Mouse (Mus musculus) olfactory bulb, adult 2 months (tissue): ENCODE measurements around the gene Pgf. TPM values are rescaled to one million over a fixed set of nuclear protein-coding genes. Genes with fewer than 3 reads are reported as not detected.
"Not testable (repeated sequence)": the region's sequence is repeated elsewhere in the genome, so short reads cannot be mapped to it uniquely, and the experiment has no call there.

Experiments
- H3K27ac ChIP-seq: fragments of 200-500 bp; 2 replicates; pipeline ENCODE4 v1.5.1; 2012; ENCODE audit warnings: low read depth, low read length; ENCODE audit not compliant: insufficient read depth
- H3K4me1 ChIP-seq: fragments of 200-500 bp; 2 replicates; pipeline ENCODE4 v1.6.1; 2012; ENCODE audit warnings: low read length; ENCODE audit not compliant: control insufficient read depth, insufficient read depth
- H3K4me3 ChIP-seq: fragments of 200-500 bp; 2 replicates; pipeline ENCODE4 v1.5.1; 2012; ENCODE audit warnings: mild to moderate bottlenecking, low read depth, low read length, moderate library complexity; ENCODE audit not compliant: insufficient read depth
- CTCF ChIP-seq: fragments of 200-500 bp; IDR thresholded peaks from 2 replicates; pipeline ENCODE4 v1.5.1; 2012; ENCODE audit warnings: low read depth, mild to moderate bottlenecking, low read length, moderate library complexity; ENCODE audit not compliant: insufficient read depth
- POLR2A ChIP-seq: fragments of 200-500 bp; IDR thresholded peaks from 2 replicates; pipeline ENCODE4 v1.6.1; 2012; ENCODE audit warnings: mild to moderate bottlenecking, low read depth, low read length, moderate library complexity; ENCODE audit not compliant: insufficient read depth
- WGBS: fragments of 180-500 bp; shearing (Covaris S2); methylation state at CpG from one replicate; pipeline ENCODE4 v1.1.7; 2018; 5-methylcytosine and 5-hydroxymethylcytosine counted together
- polyA plus RNA-seq: library from polyadenylated mRNA; stranded (reverse); fragments of >200 nt; gene quantifications from 2 replicates; pipeline ENCODE4 v1.2.4, GENCODE M21; 2012; ENCODE audit warnings: low replicate concordance; ENCODE audit not compliant: missing spikeins, insufficient read depth, insufficient read length

Gene Pgf
- polyA plus RNA-seq, 1 experiment, result not detected

DNA sequence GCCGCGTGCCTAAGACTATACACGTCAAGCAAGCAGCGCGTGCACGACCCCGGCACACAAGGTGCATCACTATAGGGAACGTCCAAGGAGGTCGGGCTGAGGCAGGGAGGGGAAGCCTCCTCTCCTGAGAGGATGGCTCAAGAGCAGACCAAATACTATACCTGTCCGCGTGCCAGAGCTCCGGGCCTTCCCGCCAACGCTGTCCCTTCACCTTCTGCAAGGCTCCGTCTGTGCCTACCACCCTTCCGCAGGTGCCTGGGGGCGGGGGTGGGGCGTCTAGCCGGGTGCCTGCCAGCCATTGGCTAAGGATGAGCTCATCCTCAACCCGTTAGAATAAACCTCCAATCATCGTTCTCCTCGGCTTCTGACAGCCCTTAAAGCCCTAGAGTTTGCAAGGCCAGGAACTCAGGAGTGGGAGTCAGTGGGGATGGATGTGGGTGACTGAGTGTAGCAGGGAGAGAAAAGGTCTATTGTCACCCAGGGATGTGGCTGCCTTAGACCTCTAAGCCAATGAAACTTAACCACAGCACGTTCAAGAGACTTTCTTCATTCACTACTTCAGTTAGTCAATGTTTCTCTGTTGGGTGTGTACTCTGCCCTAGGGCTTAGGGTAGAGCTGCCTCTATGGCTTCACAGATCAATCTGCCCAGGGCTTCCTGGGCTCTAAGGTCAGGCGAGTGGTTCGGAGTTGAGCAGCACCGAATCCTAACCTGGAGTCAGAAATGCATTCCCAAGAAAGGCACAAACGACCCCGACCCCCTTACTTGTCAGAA lies 26.4 kb downstream of the Pgf start, which contains the start of gene Rps6kl1:
Gene Rps6kl1, minus strand, starts transcription at position 263 of the 773 bp plus-strand sequence.
- TF ChIP-seq POLR2A (peak; percentile 54), CTCF (no peak)
- H3K4me3 ChIP-seq, result peak within 1 kb of the TSS; percentile 71
- peaks cover 25% of the 10 kb centered on the region for H3K4me1 ChIP-seq
- 15% methylated on average over 28 of the region's 28 CpGs for WGBS
- peak within 1 kb of the TSS; percentile 55 for H3K27ac ChIP-seq

DNA sequence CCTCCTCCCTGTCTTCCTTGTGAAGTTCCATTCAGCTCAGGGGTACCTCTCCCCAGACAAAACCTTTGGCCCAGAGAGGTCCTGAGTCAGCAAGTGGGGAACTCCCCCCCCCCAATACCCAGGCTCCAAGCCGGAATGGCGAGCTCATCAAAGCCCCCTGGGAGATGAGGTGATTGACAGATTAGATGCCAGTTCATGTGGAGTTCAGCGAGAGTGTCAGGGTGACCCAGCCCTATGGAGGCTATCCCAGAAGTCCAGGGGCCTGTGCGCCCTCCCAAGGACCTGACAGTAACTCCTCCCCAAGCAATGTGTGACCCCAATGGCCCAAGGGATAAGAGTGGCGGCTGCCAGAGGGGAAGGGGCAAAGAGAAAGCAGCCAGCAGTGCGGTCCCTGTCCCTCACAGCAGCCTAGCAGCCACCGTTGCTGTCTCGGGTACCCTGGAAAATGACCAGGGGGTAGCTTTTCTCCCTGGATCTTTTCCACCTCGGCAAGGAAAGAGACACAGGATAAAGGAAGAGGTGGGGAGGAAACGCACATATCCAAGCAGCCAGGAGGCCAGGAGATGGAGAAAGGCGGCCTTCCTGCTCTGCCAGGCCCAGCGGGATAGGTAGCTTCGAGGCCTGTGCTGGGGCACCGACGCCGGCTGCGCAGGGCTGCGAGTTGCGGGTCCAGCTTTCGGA lies 27.1 kb downstream of the Pgf start:
- Histone ChIP-seq H3K4me3 (peak overlapping the region; percentile 71), H3K4me1 (peaks cover 23% of the 10 kb centered on the region), H3K27ac (peak overlapping the region; percentile 55)
- TF ChIP-seq POLR2A (no peak), CTCF (no peak)
- WGBS, result 13% methylated on average over 20 of the region's 20 CpGs

DNA sequence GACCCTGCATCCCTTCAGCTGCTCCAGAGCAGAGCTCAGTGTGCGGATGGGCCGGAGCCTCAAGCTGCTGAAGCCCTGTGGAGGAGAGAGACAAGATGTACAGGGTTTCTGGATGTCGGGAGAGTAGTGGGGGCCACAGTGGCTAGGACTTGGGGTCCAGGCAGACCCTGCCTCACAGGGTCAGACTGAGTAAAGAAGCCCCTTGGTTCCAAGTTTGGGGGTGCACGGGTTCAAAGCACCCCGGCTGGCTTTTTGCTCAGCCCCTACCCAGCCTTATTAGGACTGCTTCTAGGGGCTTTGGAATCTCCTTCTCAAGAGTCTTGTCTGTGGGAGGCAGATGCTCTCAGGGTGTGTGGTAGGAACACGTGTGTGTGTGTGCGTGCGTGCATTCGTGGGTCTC lies 30.7 kb downstream of the Pgf start:
- Histone ChIP-seq H3K4me3 (no peak overlapping the region), H3K27ac (no peak overlapping the region), H3K4me1 (peaks cover 23% of the 10 kb centered on the region)
- TF ChIP-seq POLR2A (no peak), CTCF (no peak)
- WGBS, result 76% methylated on average over 9 of the region's 9 CpGs

DNA sequence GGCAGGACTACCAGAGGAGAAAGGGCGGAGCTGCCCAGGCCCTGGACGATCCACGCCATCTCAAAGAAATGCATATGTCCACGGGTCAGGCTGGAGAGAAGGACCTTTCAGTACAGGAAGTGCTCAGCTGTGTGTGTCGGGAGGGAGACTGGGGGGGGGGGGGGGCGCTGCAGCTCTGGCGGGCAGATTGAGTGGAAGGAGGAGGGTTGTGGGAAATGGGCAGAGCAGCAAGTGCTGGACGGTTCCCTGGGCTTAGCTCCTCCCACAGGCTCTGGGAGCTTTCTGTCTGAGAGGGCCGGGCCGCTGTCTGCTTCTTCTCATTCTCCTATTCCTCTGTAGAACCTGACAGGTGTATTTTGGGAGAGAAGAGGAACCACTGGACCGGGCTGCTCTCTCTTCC lies 31.2 kb downstream of the Pgf start:
- Histone ChIP-seq H3K4me3 (no peak overlapping the region), H3K4me1 (peaks cover 19% of the 10 kb centered on the region), H3K27ac (no peak overlapping the region)
- no peak for TF ChIP-seq POLR2A
- TF ChIP-seq CTCF, result no peak
- WGBS, result 45% methylated on average over 10 of the region's 11 CpGs

DNA sequence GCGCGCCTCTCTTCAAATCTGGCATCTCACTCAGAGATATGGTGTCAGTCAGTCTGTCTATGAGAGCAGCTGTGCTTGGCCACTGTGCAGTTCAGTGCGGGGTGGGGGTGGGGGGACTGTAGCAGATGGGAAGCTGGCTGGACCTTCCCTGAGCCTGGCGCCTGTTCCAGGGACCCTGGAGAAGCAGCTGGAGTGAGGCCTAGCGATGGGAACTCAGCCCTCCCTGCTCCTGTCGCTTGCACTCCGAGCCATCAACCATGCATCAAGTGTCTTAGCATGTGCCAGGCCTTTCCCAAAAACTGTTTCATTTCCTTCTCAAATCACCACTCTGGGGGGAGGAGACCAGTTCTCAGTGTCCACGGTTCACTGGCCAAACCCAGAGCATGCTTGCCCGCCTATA lies 32.0 kb downstream of the Pgf start:
- WGBS, result 61% methylated on average over 9 of the region's 9 CpGs
- Histone ChIP-seq H3K27ac (no peak overlapping the region), H3K4me3 (no peak overlapping the region), H3K4me1 (peaks cover 16% of the 10 kb centered on the region)
- TF ChIP-seq CTCF (no peak), POLR2A (no peak)

DNA sequence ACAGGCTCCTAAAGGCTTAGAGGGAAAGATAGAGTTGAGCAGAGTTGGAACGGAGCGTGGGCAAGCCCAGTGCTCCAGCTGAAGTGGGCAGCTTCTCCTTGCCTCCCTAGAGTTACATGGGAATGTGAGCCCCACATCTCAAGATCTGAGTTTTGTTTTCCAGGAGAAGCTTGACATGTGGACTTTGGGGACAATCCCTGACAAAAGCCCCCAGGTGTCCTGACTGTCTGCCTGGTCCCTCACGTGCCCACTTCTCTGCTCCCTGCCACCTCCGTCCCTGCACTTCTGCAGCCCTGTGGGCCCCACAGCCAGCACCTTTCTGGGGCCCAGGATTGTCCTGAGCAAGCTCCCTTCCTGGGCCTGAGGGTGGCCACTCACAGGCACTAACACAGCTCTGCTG lies 32.8 kb downstream of the Pgf start:
- Histone ChIP-seq H3K4me3 (no peak overlapping the region), H3K27ac (no peak overlapping the region), H3K4me1 (peaks cover 10% of the 10 kb centered on the region)
- TF ChIP-seq CTCF, result no peak
- no peak for TF ChIP-seq POLR2A
- WGBS, result 98% methylated on average over 4 of the region's 4 CpGs

DNA sequence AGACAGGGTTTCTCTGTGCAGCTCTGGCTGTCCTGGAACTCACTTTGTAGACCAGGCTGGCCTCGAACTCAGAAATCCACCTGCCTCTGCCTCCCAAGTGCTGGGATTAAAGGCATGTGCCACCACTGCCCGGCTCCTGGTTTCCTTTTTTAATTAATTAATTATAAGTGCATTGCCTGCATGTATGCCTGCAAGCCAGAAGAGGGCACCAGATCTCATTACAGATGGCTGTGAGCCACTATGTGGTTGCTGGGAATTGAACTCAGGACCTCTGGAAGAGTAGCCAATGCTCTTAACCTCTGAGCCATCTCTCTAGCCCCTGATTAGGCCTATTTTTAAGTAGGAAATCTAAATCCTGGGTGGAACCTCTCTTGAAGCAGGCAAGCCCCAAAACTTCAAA lies 33.3 kb downstream of the Pgf start:
- H3K4me1 ChIP-seq, result not testable (repeated sequence)
- 46% methylated on average over 2 of the region's 2 CpGs for WGBS

DNA sequence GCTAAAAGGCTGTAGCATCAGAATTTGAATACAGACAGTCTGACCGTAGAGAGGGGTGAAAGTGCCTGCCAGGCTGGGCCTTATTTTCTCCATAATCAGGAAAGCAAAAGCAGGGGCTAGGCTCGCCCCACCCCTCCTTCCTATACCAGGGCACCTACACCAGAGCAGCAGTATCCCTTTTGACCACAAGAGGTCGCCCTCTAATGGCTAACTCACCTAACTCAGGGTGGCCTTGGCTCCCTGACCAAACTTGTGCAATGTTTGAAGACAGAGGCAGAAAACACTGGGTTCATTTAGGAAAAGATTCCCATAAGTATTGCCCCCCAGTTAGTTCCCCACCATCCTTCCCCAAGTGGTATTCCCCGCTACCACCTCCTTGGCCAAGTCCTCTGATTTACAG lies 34.8 kb downstream of the Pgf start:
- no peak overlapping the region for H3K4me3 ChIP-seq
- no peak overlapping the region for H3K27ac ChIP-seq
- 24% methylated on average over 4 of the region's 4 CpGs for WGBS
- TF ChIP-seq POLR2A, result no peak
- TF ChIP-seq CTCF, result peak; percentile 69
- H3K4me1 ChIP-seq, result peaks cover 3% of the 10 kb centered on the region; the same call in 1 of the 2 replicates

More for the DNA sequence above, 33.3 kb downstream of the Pgf start:
- H3K27ac ChIP-seq, H3K4me3 ChIP-seq: not testable (repeated sequence)

DNA sequence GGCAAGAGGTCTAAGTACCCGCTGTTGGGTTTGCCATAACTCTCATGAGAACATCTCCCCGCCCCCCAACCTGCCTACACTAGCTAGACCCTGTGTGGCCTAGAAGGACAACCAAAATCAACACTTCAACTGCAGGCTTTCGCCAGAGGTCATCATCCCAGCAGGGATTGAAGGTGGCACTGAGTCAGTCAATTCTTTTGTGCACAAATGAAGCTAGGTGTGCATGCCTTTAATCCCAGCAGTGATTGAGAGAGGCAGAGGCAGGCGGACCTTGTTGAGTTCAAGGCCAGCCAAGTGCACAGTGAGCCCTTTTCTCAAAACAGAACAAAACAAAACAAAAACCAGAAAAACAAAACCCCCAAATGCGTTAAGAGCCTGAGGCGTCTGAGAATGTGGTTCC lies 36.5 kb downstream of the Pgf start:
- Histone ChIP-seq H3K4me3 (no peak overlapping the region), H3K4me1 (peaks cover 3% of the 10 kb centered on the region), H3K27ac (no peak overlapping the region)
- TF ChIP-seq CTCF, result no peak
- no peak for TF ChIP-seq POLR2A
- WGBS, result 76% methylated on average over 6 of the region's 6 CpGs
